Mouse (Mus musculus): ENCODE data around the gene Sdhb.
A peak's percentile ranks its signal among the peaks of the same experiment; 100 is the strongest.

Gene Sdhb

DNA sequence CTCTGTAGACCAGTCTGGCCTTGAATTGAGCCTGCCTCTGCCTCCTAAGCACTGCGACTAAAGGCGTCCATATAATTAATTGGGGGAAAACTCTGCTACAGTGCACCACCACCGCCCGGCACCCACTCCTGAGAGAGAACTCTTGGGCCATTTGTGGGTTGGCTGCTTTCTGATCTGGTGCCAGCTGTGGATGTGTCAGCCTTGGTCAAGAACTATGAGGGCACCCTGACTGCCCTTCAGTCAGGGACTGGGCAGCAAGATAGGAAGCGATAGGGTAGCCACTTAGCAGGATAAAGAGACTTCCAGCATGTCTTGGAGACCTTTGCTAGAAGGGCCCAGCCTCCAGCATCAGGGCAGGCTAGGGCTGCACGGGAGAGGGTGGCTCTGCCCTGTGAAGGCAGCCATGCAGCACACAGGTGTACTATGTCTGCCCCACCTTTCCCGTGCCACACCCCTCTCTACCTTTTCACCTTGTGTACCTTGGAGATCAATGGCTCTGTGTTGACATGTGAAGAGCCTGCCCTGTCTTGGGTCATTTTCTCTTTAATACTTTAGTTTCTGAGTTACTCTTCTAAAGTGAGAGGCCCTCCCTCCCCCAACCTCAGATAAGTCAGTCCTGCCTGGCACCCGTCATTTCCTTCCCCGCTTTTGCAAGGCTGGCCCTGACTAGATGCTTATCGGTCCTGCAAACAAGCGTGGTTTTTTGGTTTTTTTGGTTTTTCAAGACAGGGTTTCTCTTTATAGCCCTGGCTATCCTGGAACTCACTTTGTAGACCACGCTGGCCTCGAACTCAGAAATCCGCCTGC is 17.1 kb downstream of the Sdhb start:
- peak; percentile 52 for DNase-seq (ENCODE audit: low spot score)

DNA sequence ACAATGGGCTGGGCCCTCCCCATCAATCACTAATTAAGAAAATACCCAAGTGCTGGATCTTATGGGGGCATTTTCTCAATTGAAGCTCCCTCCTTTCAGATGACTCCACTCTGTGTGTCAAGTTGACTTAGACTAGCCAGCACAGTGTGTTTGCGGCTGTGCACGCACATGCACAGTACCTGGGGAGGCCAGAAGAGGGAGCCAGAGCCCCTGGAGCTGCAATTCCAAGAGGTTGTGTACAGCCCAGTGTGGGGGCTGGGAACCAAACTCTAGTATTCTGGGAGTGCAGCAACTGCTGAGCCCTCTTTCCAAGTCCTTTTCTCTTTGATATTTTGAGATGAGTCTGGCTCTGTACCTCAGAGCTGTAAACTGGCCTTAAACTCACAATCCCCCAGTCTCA is 20.6 kb downstream of the Sdhb start:
- no peak for DNase-seq (ENCODE audit: low spot score)

DNA sequence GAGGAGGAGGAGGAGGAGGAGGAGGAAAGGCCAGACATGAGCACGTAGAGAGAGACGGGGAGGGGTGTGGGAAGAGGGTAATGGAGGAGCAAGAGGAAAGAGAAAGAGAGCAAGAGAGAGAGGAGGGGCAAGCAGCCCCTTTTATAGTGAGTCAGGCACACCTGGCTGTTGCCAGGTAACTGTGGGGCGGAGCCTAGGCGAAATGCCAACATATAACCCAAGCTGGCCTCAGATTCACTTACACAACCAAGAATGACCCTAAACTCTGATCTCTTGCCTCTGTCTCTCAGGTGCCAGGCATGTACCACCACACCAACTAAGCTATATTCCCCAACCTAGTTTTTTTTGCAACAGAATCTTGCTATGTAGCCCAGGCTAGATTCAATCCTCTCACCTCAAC is 21.8 kb downstream of the Sdhb start:
- DNase-seq (ENCODE audit: low spot score), result no peak

DNA sequence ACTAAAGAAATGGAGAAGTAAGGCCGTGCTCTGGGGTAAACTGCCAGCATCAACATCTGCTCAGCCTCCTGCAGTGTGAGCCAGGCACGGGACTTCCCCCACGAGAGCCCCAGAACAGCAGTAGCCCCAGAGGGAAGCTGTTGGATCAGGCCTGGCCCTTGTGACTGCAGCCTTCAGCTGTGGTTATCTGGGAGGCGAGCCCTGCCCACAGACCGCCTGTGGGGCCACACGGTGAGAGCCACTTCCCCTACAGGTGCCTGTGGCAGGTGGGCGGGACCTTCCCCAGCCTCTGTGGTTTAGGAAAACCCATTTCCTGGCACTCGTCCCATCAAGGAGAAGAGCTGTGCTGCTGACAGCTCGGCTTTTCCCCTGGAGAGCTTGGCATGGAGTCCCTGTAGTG is 22.4 kb downstream of the Sdhb start:
- DNase-seq (ENCODE audit: low spot score), result peak; percentile 37

DNA sequence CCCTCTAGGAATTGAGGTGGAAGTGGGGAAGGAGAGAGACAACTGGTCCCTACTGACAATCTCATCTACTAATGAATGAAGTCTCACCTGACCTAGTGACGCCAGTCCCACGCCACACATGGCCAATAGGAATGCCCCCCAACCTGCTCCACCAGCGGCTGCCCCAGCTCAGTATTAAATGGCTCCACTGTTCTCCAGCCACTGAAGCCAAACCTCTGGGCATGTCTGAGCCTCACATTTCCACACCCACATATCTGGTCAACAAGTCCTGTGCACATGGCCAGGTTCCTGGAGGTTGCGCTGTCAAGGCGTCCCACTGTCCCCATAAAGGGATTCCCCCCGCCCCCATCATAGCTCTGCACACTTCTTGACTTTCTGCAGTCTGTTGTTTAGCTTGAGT is 23.5 kb downstream of the Sdhb start:
- no peak for DNase-seq (ENCODE audit: low spot score)

DNA sequence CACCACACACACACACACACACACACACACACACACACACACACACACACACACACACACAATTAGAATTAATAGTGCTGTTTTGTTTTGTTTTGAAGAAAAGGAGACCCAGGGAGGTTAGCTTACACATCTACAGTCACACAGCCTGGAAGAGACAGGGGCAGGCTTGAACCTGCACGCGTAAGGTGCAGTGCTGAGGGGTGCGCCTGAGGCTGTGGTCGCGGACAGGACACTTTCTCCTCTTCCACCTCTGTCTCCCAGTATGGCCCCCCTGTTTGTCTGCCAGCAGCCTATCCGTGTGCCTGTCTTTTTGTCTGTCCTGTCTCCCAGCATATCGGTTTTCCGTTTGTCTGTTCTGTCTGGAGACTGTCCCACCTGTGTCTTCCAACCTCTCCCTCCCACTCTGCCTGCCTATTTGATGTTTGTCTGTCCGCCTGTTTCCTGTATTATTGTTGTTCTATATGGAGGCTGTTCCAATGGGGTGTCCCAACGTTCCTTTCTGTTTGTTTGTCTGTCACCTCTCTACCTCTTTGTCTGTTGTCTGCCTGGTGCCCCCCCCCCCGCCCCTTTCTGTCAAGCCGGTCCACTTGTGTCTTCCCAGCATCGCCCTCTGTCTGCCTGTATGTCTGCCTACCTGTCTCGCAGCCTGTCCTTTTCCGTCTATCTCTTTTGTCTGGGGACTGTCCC is 25.2 kb downstream of the Sdhb start:
- DNase-seq (ENCODE audit: low spot score), result no peak

DNA sequence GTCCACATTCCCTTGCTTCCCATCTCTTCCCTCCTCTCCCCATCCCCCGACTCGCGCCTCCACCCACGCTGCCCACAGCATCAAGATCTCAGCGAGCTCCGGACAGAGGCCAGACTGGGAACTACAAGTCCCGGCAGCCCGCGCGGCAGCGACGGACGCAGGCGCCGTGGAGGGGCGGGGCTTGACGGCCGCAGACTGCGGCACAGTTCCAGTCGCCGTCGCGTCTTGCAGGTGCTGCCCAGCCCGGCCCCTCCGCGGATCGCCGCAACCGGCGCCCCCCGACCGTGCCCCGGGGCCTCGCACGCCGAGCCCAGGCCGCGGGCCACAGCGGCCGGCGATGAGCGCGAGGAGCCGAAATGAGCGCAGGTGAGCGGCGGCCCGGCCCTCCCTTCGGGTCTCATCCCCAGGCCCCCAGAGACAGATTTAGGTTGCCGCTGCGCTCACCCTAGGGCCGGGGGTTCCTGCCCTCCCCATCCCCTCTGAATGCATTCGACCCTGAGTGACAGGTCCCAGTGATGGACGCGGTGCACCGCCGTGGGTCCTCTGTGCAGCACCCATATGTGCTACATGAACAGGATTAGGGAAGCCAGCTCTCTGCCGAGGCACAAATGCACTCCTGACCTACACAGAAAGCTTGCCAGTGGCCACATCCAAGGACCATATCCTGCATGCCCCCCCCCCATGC is 25.9 kb downstream of the Sdhb start, which contains the start of gene Atp13a2:
Gene Atp13a2, plus strand, starts transcription at position 163 of the 685 bp plus-strand sequence.
- peak; percentile 90 for DNase-seq (ENCODE audit: low spot score)

DNA sequence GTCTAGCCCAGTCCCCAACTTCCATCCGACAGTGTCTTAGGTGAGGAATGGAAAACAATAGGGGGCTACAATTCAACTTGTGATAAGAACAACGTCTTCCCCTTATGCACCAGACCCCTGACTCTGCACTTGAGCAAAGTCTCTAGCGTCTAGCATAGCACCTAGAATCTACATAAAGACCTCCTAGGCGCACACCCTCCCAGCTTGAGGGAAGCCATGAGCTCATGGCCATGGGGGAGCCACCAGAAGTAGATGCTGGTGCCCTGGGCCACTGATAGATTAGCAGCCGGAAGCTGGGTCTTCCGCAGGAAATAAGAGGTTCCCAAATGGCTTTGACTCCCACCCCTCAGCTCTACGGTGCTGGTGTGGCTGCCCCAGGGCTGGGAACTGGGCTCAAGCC is 26.5 kb downstream of the Sdhb start:
- no peak for DNase-seq (ENCODE audit: low spot score)

DNA sequence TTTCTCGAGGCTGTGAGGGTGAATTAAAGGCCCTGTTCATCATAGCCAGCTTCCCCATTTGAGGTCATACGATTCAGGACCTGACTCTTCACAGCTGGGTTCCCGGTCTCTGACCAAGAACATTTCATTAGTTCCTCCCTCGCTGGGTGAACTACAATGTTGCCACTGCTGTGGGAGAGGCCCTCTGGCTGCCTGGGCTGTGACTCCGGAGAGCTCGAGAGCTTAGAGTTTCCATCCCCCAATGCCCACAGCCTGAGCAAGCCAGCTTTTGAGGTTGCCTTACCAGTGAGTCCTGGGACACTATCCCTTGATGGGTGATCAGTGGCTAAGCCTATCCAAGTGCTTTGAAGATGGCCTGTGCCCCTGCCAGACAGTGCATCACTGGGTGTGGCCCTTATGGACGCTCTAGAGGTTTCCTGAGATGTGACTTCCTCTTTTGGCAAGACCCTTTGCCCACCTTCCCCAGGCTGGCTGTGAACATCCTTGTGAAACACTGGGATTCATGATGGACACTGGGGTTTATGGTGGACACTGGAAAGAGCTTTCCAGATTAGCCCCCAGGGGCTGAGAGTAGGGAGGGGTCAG is 27.8 kb downstream of the Sdhb start:
- DNase-seq (ENCODE audit: low spot score), result no peak

DNA sequence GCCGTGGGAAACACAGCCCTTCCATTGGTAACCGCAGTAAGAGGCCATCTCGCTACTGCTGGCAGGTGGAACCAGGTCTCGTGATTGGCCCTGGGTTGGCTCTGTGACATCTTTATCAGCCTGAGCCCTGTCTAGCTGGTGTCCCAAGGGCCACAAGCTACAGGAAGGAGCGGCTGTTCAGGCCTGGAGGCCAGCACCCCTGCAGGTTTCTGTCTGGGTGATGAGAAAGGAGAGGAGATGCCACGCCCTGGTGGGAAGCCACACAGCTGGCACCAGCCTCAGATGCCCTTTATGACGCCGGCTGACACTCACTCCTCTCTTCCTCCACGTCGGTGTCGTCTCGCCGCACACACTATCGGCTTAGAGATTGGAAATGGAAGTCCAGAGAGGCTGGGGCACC is 28.4 kb downstream of the Sdhb start:
- no peak for DNase-seq (ENCODE audit: low spot score)

DNA sequence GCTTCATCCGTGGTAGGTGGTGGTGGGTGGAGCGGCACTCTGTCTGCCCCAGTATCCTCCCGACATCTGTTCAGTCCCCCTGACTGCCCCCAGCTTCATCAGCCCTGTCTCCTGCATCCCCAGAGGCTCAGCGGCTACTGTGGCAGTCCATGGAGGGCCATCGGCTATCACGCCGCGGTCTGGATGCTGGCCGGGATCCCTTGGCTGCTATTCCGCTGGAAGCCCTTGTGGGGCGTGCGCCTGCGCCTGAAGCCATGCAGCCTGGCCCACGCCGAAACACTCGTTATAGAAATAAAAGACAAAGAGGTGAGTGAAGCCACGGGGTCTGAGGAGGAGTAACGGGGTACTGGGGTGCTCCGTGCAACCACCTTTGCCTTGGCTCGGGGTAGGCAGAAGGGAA is 31.2 kb downstream of the Sdhb start:
- DNase-seq (ENCODE audit: low spot score), result no peak

DNA sequence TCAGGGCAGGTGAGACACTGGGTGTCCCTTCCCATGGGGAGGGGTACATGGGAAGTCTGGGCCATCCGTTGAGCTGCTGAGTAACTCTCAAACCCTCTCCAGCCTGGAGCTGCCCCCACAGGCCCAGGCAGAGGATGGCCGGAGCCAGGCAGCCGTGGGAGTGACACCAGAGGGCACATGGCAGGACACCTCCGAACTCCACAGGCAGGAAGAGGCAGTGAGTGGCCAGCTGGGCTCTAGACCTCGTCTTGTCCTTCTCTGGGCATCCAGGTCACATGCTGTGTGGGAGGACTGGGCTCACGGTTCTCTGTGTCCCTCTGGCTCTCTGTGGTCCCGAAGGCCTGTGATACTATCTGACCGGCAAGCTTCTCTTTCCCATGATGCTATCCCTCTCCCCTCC is 32.8 kb downstream of the Sdhb start:
- DNase-seq (ENCODE audit: low spot score), result no peak

DNA sequence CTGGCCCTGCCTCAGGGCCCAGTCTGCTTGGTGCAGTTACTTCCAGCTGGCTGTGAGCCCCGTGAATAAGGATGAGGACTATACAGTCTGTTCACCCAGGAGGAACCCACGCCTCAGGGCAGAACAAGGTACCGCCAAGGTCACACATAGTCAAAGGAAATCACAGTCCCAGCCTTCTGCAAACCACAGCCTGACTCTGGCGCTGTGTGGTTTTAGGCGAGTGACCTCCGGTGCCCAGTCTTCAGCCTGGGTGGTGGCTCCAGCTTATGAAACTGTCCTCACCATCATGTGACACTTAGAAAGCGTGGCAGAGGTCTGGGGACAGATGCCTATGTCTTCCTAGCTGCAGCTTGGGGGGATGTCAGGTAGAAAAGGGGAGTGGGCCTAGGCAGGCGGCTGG is 34.8 kb downstream of the Sdhb start:
- DNase-seq (ENCODE audit: low spot score), result no peak

DNA sequence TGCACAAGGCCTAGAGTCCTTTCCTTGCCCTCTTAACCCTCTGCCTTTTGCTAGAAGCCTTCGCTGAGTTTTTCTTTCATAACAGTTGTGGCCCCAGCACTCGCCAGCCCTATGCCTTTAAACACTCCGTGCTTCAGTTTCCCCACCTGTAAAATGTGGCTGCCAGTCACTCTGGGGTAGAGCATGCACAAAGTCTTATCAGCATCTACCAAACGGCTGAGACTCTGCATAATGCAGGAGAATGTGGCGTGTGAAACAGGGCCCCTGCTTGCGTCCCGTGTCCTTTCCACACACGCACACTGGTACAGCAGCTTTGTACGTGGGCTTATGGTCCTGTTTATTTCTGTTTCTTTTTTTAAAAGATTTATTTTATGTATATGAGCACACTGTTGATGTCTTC is 35.8 kb downstream of the Sdhb start:
- no peak for DNase-seq (ENCODE audit: low spot score)

DNA sequence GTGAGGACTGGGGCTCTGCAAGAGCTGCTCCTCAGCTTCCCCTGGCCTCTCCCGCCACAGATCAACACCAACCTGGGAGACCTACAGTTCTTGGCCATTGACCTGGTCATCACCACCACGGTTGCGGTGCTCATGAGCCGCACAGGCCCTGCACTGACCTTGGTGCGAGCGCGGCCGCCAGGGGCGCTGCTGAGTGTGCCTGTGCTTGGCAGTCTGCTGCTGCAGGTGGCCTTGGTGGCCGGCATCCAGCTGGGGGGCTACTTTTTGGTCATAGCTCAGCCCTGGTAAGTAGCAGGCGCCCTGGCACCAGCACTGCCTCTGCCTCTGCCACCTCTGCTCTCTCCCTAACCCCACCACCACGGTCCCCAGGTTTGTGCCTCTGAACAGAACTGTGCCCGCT is 45.0 kb downstream of the Sdhb start:
- peak; percentile 82 for DNase-seq (ENCODE audit: low spot score)

DNA sequence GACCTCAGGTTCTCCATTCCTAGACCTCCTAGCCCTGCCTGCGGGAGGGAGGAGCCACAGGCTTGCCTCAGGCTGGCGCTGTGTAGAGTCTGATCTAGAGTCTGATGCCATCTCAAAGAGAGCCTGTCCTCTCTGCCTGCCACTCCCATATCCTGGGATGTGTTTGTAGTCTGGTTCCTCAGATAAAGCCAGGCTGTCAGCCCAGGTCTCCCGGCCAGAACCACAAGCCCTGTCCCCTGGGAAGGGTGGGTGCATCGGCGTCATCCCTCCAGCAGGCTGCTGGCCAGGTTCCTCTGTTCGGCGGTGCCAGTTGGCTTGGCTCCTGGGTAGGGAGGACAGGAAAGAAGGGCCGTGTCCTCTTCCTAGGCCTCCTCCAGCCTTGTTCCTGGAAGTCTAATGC is 47.0 kb downstream of the Sdhb start:
- peak; percentile 43 for DNase-seq (ENCODE audit: low spot score)

DNA sequence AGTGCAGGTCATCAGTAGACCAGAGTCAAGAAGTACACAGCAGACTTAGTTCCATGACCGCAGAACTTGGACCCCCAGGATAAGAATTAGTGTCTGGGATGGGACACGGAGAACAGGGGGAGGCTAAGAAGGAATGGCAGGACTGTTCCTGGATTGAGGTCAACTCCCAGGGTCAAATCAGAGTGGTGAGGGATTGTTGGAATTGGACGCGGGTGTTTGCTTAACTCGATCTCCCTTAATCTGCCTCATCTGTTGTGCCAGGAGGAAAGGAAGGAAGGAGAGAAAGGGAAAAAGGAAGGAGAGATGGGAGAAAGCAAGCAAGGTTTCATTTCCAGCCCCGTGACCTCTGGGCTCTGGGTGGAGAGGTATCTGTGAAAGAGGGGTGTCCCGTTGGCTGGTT is 49.1 kb downstream of the Sdhb start, which contains the start of gene Mfap2:
Gene Mfap2, plus strand, starts transcription at position 301 of the 400 bp plus-strand sequence.
- DNase-seq (ENCODE audit: low spot score), result no peak

DNA sequence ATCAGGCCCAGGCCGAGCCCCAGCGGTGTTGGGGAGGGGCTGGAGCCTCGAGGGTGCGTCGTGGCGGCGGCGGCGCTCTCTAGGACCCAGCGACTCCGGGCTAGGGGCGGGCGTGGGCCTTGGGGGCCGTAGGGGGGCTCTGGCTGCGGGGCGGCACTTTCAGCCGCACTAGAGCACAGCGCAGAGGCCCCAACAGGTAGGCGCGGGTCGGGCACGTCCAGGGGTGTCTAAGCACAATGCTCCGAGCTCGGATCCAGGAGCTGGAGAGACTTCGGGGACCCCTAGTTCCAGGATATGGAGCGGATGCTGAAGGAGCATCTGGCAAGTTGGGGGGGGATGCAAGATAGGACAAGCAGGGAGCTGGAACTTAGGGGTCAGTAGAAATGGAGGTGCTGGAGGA is 49.5 kb downstream of the Sdhb start:
- peak; percentile 58 for DNase-seq (ENCODE audit: low spot score)

DNA sequence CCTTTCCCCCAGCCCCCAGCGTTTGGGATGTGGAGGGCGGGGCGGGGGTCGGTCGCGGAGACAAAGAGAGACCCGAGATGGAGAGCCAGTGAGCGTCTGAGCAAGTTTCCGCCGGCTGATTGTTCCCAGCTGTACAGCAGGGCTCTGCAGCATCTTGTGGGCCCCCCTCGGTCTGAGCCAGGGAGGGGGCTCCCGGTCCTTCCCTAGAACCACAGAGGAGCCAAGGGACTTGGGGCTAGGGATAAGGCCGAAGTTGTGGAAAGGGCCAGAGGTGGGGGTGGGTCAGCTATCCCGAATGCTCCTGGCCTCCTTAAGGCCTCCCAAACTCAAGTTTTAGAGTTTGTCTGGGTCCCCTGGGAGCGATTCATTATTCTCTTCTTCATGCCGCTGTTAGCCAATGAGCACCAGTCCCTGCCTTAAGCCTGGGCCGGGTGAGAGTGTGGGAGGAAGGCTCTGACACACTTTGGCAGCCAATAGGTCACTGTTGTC is 50.0 kb downstream of the Sdhb start:
- no peak for DNase-seq (ENCODE audit: low spot score)

DNA sequence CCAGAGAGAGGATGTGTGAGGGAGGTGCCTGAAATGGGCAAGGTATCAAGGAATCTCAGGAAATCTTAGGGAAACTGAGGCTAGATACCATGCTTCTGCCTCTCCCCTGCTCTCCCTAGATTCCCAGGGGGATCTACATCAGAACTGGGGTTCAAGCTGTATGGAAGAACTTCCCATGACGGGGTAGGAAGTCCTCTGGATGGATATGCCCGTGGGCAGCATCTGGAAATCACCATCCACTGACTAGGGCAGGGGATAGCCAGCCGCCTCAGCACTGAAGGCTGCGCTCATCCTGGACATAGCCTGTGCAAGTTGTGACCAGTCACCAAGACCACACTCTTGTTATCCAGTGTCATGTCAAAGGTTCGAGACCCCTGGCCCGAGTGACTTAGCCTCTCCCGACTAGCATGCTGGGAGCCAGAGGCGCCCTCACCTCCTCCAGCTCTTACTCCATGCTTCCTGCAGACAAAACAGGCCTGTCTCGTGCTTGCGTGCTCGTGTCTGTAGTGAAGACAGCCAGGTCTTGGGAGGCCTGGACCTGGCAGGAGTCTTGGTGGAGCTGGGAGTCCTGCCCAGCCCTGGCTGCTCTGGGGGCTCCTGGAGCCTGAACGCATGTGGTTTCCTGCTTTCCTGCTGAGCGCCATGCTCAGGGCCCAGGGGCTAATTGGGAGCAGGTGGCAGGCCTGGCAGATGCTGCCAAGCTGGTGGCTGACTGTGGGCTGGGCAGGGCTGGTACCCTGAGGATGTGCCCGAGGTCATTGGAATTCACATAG is 50.7 kb downstream of the Sdhb start:
- DNase-seq (ENCODE audit: low spot score), result no peak

DNA sequence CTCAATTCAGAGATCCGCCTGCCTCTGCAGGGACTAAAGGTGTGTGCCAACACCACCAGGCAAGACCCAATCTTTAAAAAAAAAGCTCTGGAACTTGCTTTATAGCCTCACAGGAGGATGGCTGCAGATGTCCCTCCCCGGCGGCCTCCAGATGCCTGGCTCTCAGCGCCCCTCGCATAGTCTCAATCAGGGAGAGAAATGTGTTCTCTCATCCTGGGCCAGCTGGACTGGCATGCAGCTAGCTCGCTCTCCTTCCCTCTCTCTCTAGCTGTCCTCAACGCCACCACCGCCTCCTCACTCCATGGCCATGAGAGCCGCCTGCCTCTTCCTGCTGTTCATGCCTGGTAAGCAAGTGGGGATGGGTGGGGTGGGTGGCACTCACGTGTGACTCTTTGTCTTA is 51.6 kb downstream of the Sdhb start:
- no peak for DNase-seq (ENCODE audit: low spot score)

DNA sequence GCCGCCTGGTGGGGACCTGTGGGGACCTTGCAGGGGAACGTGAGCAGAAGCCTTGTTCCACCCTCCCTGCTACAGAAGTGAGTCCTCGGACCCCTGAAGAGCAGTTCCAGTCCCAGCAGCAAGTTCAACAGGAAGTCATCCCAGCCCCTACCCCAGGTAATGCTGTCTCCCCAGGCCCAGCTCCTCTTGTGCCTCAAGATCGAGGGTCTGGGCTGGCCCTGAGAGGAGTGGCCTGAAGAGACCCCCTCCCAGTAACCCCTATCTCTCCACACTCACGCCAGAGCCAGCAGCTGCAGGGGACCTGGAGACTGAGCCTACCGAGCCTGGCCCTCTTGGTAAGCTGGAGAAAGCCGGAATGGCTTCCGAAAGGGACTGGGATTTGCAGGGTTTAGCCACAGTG is 53.1 kb downstream of the Sdhb start:
- DNase-seq (ENCODE audit: low spot score), result no peak
